Mouse (Mus musculus): ENCODE measurements at regions not wholly inside any gene's neighbourhood (a gene's known extent, or its start where the extent isn't known, plus 50 kb on each side); places are given as distances from the start of the nearest gene placed in this dataset.
A peak's percentile ranks its signal among the peaks of the same experiment; 100 is the strongest.

DNA sequence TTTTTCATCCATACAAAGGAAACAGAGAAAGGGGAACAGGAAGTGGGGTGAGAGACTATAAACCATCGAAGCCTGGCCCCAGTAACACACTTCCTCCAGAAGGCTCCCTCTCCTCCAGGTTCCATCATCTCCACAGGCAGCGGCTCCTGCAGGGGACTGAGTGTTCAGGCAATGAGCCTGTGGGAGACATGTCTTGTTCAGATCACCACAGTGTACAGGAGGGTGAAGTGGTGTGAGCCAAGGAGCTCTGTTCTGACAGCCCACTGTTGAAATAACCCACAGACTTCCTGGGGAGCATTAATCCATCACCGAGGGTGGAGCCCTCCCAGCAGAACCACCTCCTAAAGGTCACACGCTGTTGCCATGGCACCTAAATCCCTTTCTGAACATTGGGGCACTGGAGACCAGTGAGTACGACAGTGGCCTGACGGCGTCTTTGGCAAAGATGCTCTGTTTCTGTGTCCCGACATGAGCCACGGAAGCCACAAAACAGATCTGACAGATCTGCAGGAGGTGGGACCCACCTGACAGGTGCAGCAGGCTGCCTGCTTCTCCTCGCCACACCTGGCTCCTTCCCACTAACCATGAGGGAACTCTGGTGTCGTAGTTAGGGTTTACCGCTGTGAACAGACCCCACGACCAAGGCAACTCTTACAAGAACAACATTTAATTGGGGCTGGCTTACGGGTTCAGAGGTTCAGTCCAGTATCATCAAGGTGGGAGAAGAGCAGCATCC is 60.9 kb downstream of the Psmg1 start:
- no peak for DNase-seq (ENCODE audit: low spot score in 2 of 2)

DNA sequence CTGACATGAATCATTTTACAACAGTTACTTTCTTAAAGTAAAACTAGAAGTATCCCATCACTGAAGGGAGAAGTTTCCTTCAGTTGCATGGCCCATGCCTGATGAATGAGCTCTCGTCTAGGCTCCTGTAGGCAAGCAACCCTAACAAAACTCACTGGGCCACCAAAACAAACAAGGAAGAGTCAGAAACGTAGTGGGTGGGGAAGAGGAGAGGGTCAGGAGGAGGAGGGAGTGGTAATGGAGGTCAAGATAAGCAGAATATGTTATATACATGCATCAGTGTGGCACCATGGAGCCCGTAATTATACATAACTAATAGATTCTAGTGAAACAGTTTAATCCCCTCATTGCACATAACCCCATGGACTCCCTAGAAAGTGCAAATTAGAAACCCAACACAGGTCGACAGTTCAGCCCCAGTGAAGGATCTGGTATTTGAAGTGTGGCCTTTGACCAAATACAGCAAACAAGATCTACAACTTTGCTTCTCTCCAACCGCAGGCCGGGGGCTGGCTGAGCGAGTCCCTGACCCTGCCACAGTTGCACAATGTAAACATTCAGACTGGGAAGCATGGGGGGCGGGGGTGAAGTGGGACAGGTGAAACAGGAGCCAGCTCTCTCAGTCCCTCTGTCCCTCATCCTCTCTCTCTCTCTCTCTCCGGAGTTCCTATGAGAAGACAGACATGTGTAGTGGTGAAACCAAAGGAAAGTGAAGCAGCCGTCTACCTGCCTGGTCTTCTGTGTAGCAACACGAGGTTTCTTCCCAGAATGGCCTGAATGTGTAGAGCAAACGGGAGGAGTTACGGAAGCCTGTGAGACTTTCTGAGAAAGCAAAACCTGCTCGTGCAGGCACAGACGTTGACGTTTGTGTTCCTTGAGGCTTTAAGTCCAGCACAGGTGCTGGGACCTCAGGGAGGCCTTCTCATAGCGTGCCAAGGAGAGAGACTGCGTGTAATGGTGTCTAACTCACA is 62.2 kb downstream of the Psmg1 start:
- peak; percentile 64 to 72 for DNase-seq (ENCODE audit: low spot score in 2 of 2)

DNA sequence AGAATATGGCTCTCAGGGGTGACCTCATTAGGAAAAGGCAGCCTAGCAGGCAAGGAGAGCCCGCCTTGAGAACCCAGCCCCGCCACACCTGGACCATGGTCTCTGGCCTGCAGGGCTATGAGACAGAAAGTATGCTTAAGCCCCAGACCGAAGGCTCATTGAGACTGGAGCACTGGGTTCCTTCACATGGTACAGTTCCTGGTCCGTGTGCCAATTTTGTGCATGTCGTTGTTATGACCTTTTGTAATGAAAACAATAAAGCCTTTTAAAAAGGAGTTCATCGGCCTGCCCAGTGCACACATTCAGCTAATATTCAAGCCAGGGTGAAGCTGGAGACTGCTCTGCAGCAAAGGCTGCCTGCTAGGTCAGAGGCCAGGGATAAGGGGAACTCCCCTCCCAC is 64.2 kb downstream of the Psmg1 start:
- no peak for DNase-seq (ENCODE audit: low spot score in 2 of 2)

DNA sequence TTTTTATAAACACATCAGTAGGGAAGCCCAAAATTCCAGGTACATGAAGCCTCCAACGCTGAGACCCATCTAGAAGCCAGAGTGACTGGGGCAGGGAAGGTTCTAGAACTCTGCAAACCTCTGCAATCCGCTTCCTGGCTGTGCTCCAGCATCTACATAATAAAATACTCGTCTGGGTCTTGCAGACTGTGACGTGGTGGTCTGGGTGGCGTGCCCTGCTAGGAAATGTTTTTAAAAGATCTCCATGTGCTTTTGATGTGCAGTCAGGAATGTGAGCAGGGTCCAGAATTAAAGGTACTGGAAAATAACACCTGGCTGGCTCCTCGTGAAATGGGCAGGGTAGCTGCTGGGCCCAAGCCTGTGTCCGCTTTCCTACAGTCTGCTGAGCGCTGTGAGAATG is 66.0 kb downstream of the Psmg1 start:
- no peak for DNase-seq (ENCODE audit: low spot score in 2 of 2)

DNA sequence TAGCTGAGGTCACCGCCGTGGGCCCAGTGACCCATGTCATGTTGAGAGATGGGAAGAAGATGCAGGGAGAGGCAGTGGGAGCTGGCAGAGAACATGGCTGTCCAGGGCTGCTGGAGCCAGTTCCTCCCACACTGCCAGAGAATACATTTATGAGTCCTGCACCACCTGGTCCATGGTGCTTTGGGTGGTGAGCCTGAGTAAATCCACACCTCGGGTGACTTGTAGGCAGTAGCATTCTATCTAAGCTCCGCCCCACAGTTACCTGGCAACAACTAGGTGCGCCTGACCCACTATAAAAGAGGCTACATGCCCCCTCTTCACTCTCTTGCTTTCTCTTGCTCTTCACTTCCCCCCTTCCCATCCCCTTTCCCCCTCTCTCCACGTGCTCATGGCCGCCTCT is 66.8 kb downstream of the Psmg1 start:
- DNase-seq (ENCODE audit: low spot score in 2 of 2) = no peak

DNA sequence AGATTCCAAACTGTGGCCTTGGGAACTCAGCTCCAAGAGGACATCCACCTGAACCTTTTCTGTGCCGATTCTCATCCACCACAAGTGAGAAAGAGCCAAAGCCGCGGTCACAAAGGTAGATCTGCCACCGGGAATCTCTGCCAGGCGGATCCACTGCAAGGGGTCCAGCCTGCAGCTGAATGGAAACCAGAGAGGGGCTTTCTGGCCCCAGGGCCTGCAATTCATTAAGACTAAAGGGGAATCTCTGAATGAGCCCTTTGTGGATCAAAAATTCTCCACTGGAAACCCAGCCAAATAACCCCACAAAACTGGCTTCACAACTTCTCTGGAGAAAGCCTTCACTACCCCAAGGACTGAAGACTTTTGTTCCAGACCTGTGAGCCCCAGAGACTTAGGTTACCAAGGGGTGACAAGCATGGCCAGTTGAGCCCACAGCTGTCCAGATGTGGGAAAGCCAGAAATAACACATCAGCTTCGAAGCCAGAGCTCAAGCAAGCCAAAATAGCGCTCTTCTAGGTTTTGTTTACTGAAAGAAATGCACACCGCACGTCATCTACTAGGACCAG is 68.3 kb downstream of the Psmg1 start:
- no peak for DNase-seq (ENCODE audit: low spot score in 2 of 2)

DNA sequence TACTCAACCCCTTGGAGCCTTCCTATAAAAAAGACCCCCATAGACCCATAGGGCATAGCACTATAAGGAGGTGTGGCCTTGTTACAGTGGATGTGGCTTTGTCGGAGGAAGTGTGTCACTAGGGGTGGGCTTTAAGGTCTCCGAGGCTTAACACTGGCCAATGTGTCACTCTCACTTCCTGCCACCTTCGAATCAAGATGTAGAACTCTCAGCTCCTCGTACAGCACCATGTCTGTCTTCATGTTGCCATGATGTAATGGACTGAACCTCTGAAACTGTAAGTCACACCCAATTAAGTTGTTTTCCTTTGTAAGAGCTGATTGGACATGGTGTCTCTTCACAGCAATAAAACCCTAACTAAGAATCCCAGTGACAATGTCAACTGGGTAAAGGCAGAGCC is 69.6 kb downstream of the Psmg1 start:
- DNase-seq (ENCODE audit: low spot score in 2 of 2) = no peak

DNA sequence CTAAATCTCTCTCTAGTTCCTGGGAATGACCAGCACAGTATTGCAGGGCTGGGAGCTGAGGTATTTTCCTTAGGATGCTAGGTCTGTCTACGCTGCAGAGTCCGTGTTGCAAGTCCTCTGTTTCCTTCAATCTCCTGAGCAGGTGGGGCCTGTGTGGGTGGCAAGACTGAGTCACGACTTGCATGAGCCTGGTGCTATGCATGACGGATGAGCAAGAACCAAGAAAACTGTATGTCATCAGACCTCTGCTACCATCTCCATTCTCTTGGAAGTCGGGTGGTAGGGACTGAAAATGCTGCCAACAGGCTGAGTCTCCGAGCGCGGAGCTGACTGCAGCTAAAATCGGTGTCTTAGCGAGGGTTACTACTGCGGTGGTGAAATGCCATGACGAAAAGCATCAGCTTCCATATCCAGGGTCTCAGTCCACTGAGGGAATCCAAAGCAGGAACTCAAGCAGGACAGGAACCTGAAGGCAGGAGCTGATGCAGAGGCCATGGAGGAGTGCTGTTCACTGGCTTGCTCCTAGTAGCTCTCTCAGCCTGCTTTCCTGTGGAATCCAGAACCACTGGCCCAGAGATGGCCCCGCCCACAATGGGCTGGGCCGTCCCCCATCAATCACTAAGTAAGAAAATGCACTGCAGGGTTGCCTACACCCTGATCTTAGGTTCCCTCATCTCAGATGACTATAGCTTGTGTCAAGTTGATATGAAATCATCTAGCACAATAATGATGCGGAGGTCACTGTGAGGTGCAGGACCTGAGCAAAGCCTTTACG is 71.9 kb downstream of the Psmg1 start:
- no peak for DNase-seq (ENCODE audit: low spot score in 2 of 2)

DNA sequence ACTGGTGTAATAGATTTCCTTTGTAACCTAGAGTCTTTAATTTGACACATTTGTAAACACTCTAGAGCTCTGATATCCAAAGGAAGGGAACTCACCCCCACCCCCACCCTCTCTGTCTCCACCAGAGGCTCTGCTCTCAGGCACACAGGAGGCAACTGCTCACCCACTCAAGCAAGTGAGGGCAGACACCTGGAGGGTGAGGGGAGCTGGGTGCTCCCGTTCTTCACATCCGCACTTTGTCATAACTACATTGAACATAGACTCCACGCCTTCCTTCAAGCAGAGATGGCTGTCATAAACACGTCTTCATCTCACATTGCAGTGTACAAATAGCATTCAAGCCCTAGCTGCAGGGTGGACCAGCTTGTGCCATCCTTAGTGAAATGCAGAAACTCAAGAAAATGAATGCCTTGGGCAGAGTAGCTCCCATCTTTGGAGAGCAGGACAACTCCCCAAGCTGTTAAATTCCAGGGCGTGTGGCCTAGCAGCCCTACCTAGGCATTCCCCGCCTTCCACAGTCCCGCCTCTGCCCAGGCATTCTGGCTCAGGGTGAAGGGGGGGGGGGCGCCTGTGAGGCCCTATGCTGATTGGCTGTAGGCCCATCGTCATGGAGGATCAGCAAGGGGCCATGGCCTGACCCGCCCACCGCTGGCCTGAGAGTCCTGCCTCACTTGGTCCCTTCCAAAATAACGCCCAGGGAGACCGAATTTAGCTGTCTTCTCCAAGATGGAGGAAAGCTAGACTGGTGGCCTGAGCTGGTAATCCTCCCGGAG is 72.9 kb downstream of the Psmg1 start:
- no peak for DNase-seq (ENCODE audit: low spot score in 2 of 2)

DNA sequence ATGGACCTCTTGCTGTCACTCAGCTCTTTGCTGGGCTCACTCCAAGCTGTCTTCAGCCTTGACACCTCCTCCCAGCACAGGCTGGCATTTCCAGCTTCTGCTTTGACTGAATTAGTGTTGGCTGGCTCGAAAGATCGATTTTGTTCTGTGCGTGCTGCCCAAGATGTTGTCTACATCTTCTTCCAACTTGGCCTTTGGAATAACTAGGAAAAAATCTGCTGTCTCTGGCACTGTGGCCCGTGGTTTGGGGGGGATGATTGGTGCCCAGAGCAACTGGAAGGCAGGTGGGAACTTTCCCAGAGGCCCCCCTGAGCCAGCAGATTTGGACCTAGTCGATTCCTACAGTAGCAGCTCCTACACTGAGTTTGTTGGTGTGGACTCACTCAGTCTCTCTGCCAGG is 76.9 kb downstream of the Psmg1 start:
- DNase-seq (ENCODE audit: low spot score in 2 of 2) = no peak

DNA sequence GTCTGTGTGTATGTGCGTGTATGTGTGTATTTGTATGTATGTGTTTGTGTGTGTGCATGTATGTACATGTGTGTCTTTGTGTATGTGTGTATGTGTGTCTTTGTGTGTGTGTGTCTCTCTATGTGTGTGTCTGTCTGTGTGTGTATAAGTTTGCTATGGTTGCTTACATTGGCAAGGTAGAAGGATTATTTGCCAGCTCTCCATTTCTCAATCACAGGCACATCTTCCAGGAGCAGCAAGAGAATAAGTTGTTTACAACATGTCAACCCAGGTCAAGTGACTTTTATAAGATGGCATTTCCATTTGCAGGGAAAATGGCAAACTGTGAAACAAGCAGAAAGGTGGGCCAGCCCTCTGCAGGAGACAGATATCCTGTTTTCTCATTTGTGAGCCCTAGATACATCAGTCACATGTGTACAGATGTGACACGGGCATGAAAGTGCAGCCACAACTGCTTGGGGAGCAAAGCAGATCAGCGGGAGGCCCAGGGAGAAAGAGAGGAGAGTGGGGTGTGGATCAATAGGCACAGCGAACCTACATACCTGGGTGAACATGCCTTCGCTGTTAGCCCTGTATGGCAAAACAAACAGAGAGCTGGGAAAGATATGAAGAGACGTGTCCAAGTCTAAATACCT is 86.1 kb downstream of the Psmg1 start:
- DNase-seq (ENCODE audit: low spot score in 2 of 2) = no peak

DNA sequence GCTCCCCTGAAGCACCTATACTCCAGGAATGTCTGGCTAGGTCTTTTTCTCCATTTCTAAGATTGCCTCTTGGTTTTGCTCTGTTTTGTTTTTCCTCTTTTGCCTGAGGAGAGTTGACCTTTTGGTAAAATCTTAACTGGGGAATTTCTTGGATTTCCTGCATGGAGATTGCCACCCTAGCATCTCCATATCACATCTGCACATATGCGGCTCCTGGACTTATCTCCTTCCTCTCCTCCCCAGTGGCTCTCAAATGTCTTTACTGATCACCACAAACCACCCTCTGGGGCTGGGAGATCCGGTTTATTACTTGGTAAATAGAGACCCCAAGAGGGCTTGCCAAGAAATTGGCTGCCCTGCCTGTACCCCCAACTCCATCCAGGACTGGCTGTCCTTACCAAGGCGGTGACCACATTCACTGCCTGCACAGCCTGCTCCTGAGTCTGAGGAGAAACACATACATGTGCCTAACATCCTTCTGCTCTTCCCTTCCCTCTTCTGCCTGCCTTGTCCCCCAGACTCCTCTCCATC is 87.3 kb downstream of the Psmg1 start:
- no peak for DNase-seq (ENCODE audit: low spot score in 2 of 2)

DNA sequence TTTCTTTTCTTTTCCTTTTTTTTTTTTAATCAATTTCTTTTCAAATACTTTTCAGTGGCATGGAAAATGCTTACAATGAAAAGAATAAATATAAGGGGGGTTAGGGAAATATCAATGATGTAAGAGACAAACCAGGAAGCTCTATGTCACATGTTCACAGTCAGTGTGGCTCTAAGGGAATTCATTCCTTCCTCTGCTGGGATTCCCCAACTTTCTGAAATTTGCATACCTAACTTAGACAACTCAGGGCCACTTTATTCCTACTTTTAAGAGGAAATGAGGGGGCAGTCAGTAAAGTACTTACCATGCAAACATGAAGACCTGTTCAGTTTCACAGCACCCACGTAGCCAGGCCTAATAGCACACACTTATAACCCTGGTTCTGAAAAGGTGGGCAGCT is 88.6 kb downstream of the Psmg1 start:
- DNase-seq (ENCODE audit: low spot score in 2 of 2) = no peak

DNA sequence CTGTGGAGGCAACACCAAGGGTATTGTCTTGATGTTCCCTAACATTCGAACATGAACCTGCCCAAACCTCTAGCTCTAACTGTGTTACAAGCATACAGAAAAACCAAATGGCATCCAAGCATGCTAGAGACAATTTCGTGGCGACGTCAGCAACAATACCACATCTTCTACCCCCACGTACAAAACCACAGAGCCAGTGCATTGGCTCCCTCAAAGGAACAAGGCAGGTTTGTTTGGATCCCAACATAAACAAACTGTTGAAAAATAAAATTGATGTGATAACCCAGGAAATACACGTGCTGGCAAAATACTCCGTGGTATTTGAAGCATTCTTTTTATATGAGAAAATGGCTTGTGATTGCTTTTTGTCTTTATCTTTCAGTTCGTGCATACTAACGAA is 89.4 kb downstream of the Psmg1 start:
- no peak for DNase-seq (ENCODE audit: low spot score in 2 of 2)

DNA sequence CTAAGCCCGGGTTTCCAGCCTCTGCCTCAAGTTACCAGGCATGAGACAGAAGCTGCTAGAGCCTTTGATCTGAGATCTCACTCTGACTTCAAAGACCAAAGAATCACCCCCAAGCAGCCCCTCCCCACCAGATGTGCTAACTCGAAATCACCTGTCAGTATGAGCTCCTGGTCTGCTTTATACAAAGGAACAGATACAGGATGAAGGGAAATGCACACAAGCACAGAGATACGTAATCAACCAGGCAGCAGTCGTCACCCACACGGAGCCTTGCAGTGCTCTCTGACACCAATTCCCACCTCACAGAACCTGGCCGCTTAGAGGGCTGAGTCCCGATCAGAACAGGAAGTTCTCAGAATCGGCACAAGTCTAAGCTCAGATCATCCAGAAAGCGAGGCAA is 90.6 kb downstream of the Psmg1 start:
- DNase-seq (ENCODE audit: low spot score in 2 of 2) = no peak

DNA sequence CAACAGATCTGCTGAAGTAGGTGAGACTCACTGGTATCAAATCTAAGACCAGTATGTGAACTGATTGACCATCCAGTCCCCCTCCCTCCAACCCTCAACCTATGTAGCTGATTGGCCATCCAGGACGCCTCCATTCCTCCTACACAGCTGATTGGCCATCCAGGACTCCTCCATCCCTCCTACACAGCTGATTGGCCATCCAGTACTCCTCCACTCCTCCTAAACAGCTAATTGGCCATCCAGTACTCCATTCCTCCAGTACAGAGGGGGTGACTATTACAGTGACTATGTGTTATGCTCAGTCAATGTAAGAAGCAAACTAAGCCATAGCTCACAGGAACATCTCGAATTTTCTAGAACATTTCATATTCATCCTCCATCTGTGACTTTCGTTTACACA is 91.1 kb downstream of the Psmg1 start:
- DNase-seq (ENCODE audit: low spot score in 2 of 2) = no peak

DNA sequence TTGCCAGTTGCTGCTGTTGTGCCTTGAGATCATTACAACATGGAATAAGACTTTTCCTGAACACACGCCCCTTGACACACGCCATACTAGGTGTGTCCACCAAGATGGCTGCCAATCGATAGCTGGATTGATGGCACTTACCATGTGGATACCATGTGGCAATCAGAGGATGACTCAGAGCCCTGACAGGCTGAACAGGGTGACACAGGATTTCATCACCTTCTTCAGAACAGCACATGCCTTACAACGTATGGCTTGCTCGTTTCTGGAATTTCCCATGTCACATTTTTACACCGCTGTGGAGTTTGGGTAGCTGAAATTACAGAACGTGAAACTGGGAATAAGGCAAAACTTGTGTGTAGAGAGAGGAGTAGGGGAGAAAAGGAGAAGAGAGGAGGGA is 92.9 kb downstream of the Psmg1 start:
- no peak for DNase-seq (ENCODE audit: low spot score in 2 of 2)

DNA sequence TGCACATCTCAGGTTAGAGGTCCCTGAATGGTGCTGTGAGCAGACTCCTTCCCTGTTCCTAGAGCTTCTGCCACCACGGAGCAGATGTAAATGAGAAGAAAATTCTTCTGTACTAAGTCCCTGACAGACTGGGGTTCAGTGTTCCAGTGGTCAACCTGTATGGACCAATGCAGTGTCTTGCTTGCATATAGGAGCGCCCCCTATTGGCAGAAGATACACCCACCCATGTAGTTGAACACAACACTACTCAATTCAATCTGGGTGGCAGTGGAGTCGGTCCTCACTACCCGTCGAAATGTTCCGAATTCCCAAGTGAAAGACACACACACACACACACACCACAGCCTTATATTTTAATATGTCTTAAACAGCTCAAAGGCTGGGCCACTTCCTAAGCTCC is 94.6 kb downstream of the Psmg1 start:
- no peak for DNase-seq (ENCODE audit: low spot score in 2 of 2)

DNA sequence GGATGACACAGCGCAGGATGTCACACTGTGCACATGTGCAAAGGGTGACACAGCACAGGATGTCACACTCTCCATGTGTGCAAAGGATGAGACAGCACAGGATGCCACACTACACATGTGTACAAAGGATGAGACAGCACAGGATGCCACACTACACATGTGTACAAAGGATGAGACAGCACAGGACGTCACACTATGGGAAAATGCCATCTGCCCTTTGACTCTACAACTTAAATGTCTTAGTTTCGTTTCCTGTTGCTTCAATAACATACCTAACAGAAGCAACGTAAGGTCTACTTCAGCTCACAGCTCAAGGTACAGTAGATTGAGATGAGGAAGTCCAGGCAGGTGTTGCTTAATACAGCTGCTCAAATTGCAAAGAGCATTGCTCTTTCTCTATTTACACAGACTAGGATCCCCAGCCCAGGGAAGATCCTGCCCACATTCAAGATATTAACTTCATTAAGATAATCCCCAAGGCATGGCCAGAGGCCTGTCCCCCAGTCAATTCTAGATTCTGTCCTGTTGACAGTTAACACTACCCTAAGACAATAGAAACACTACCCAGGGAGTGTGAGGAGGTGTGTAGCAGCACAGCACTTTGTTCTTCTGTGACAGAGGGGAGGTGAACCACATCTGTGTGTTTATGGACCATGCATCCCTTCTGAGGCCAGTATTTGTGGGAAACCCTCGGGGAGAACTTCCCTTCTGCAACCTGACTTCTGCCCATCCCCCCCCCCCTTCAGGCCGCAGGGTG is 97.0 kb downstream of the Psmg1 start:
- no peak for DNase-seq (ENCODE audit: low spot score in 2 of 2)

DNA sequence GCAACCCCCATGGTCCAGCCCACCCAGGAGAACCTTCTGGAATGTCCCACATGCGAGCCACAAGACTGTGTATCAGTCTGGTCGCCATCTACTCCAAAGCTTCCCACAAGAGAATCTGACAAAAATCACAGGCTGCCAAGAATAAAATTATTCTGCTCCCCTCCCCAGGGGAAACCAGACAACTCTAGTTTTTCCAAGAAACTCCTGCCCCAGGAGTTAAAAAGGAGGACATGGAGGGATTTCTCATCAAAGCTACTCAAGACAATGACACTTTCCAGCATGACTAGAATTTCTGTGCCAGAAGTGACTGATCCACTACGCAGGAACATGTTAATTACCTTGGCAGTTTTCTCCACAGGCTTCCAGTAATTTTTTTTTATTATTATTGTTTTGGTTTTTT is 98.4 kb downstream of the Psmg1 start:
- no peak for DNase-seq (ENCODE audit: low spot score in 2 of 2)

All from urinary bladder, postnatal 36 days (tissue).